Mouse (Mus musculus) midbrain, postnatal 0 days (tissue): ENCODE results near the gene Mtmr14. TPM values are rescaled to one million over a fixed set of nuclear protein-coding genes. Genes with fewer than 3 reads are reported as not detected.

ENCODE experiments used
- ATAC-seq: fragments of 200-750 bp; cut with Nextera tagmentation; 2 replicates; pipeline ENCODE4 v1.8.0; 2017; ENCODE audit warnings: moderate number of reproducible peaks, mild to moderate bottlenecking, moderate TSS enrichment, moderate library complexity; ENCODE audit not compliant: low FRiP score
- DNase-seq: peaks from one replicate; pipeline ENCODE4 v3.0.0-alpha.2; 2015; ENCODE audit warnings: low spot score
- H3K27ac ChIP-seq: fragments of 300-500 bp; sonication (generic); 2 replicates; pipeline ENCODE4 v1.5.1; 2014; ENCODE audit warnings: low read depth, mild to moderate bottlenecking, low read length, mixed read lengths
- H3K27me3 ChIP-seq: fragments of 300-500 bp; sonication (generic); 2 replicates; pipeline ENCODE4 v1.6.1; 2014; ENCODE audit warnings: low read length, control low read depth, mixed read lengths; ENCODE audit not compliant: insufficient read depth
- H3K36me3 ChIP-seq: fragments of 300-500 bp; sonication (generic); 2 replicates; pipeline ENCODE4 v1.6.1; 2014; ENCODE audit warnings: low read length, control low read depth, mixed read lengths; ENCODE audit not compliant: insufficient read depth
- H3K4me1 ChIP-seq: fragments of 300-500 bp; sonication (generic); 2 replicates; pipeline ENCODE4 v1.6.1; 2014; ENCODE audit warnings: mild to moderate bottlenecking, control low read depth, antibody characterized with exemption, low read length, mixed read lengths; ENCODE audit not compliant: insufficient read depth
- H3K4me2 ChIP-seq: fragments of 300-500 bp; sonication (generic); 2 replicates; pipeline ENCODE4 v1.6.1; 2014; ENCODE audit warnings: low read depth, mild to moderate bottlenecking, low read length, mixed read lengths; ENCODE audit not compliant: poor library complexity, severe bottlenecking
- H3K4me3 ChIP-seq: fragments of 300-500 bp; sonication (generic); 2 replicates; pipeline ENCODE4 v1.5.1; 2014; ENCODE audit warnings: low read depth, mild to moderate bottlenecking, low read length, moderate library complexity
- H3K9ac ChIP-seq: fragments of 300-500 bp; sonication (generic); replicated peaks from 2 replicates; pipeline ENCODE4 v1.6.1; 2014; ENCODE audit warnings: mild to moderate bottlenecking, low read length, moderate library complexity, mixed read lengths; ENCODE audit not compliant: poor library complexity, severe bottlenecking
- H3K9me3 ChIP-seq: fragments of 300-500 bp; sonication (generic); 2 replicates; pipeline ENCODE4 v1.6.1; 2016; ENCODE audit warnings: low read length, control low read depth
- CTCF ChIP-seq: IDR thresholded peaks from 2 replicates; pipeline ENCODE4 v1.5.1; 2016; ENCODE audit warnings: antibody characterized with exemption, mild to moderate bottlenecking
- WGBS: fragments of 180-500 bp; shearing (Covaris S2); extraction: QIAGEN DNeasy Blood & Tissue Kit; methylation state at CpG from one replicate; pipeline ENCODE4 v1.1.7; 2014; 5-methylcytosine and 5-hydroxymethylcytosine counted together
- polyA plus RNA-seq: library from polyadenylated mRNA; unstranded; fragments of >200 nt; fragmentation: Nextera tagmentation; extraction: Ambion mirVana; gene quantifications from 2 replicates; pipeline ENCODE4 v1.2.1, GENCODE M21; 2015
- total RNA-seq: library from RNA; depleted of rRNA; stranded (reverse); fragments of >200 nt; gene quantifications from 2 replicates; pipeline ENCODE4 v1.2.3, GENCODE M21; 2014

Gene Mtmr14
- total and polyA plus RNA-seq, 2 experiments from 2014 or later = 29.4 to 42.5 TPM

GRCm38 (mm10) chr6:113302258-113302657 is 64.6 kb downstream of the Mtmr14 start:
- H3K9ac ChIP-seq = no peak overlapping the region
- ATAC-seq = no peak
- H3K9me3 ChIP-seq = no peaks in the 10 kb centered on the region
- no peaks in the 10 kb centered on the region for H3K4me1 ChIP-seq
- H3K36me3 ChIP-seq = no peaks in the 10 kb centered on the region
- H3K27ac ChIP-seq = no peak overlapping the region
- 22% methylated on average over 3 of the region's 3 CpGs for WGBS
- no peak overlapping the region for H3K4me2 ChIP-seq
- no peaks in the 10 kb centered on the region for H3K27me3 ChIP-seq
- TF ChIP-seq CTCF = peak; percentile 65
- DNase-seq = peak; percentile 49
- H3K4me3 ChIP-seq = no peak overlapping the region

GRCm38 (mm10) chr6:113306322-113306985 is 68.8 kb downstream of the Mtmr14 start:
- Histone ChIP-seq H3K4me2 (peak overlapping the region; percentile 96), H3K27ac (peak overlapping the region; percentile 97), H3K27me3 (no peaks in the 10 kb centered on the region), H3K9me3 (no peaks in the 10 kb centered on the region), H3K4me3 (peak overlapping the region; percentile 95), H3K4me1 (peaks cover 5% of the 10 kb centered on the region; the same call in 1 of the 2 replicates), H3K36me3 (peaks cover 8% of the 10 kb centered on the region), H3K9ac (peak overlapping the region; percentile 91)
- DNase-seq (peak; percentile 98), ATAC-seq (peak; percentile 98)
- 0% methylated on average over 40 of the region's 50 CpGs for WGBS
- TF ChIP-seq CTCF = 0 out of 2 replicates have a peak, but pooled peaks have one; percentile 1

GRCm38 (mm10) chr6:113306986-113307349 is 69.3 kb downstream of the Mtmr14 start, which contains the start of gene Brpf1:
Gene Brpf1, plus strand, starts transcription at chr6:113307137.
- WGBS = under 1% methylated on average over 32 of the region's 32 CpGs
- Histone ChIP-seq H3K36me3 (peaks cover 8% of the 10 kb centered on the region), H3K4me1 (peaks cover 5% of the 10 kb centered on the region; the same call in 1 of the 2 replicates), H3K27ac (peak within 1 kb of the TSS; percentile 97), H3K9ac (peak within 1 kb of the TSS; percentile 91), H3K4me2 (peak within 1 kb of the TSS; percentile 96), H3K4me3 (peak within 1 kb of the TSS; percentile 95), H3K9me3 (no peaks in the 10 kb centered on the region), H3K27me3 (no peaks in the 10 kb centered on the region)
- TF ChIP-seq CTCF = peak; percentile 4; the same call in 1 of the 2 replicates
- no peak for DNase-seq
- ATAC-seq = peak; percentile 74

- under 1% methylated on average over 32 of the region's 34 CpGs for WGBS
- Histone ChIP-seq H3K4me1 (peaks cover 5% of the 10 kb centered on the region; the same call in 1 of the 2 replicates), H3K9ac (peak overlapping the region; percentile 91), H3K9me3 (no peaks in the 10 kb centered on the region), H3K4me2 (peak overlapping the region; percentile 96), H3K4me3 (peak overlapping the region; percentile 95), H3K27ac (peak overlapping the region; percentile 97), H3K27me3 (no peaks in the 10 kb centered on the region), H3K36me3 (peaks cover 14% of the 10 kb centered on the region)
- no peak for TF ChIP-seq CTCF
- DNase-seq (peak; percentile 17), ATAC-seq (no peak)
These were observed 70.0 kb downstream of the Mtmr14 start for GRCm38 (mm10) chr6:113307481-113308121.

- Histone ChIP-seq H3K4me3 (peak overlapping the region; percentile 95), H3K4me2 (peak overlapping the region; percentile 96), H3K27me3 (no peaks in the 10 kb centered on the region), H3K9ac (peak overlapping the region; percentile 91), H3K36me3 (peaks cover 16% of the 10 kb centered on the region), H3K4me1 (peaks cover 5% of the 10 kb centered on the region; the same call in 1 of the 2 replicates), H3K27ac (0 out of 2 replicates have a peak overlapping the region, but pooled peaks have one; percentile 97), H3K9me3 (no peaks in the 10 kb centered on the region)
- peak; percentile 84 for DNase-seq
- ATAC-seq = no peak
- peak; percentile 61 for TF ChIP-seq CTCF
- 29% methylated on average over 5 of the region's 5 CpGs for WGBS
These were observed 70.5 kb downstream of the Mtmr14 start for GRCm38 (mm10) chr6:113308141-113308540.

- 95% methylated on average over 3 of the region's 3 CpGs for WGBS
- ATAC-seq (no peak), DNase-seq (no peak)
- Histone ChIP-seq H3K9me3 (no peaks in the 10 kb centered on the region), H3K36me3 (peaks cover 75% of the 10 kb centered on the region), H3K4me2 (no peak overlapping the region), H3K4me3 (no peak overlapping the region), H3K9ac (no peak overlapping the region), H3K4me1 (no peaks in the 10 kb centered on the region), H3K27ac (no peak overlapping the region), H3K27me3 (no peaks in the 10 kb centered on the region)
- no peak for TF ChIP-seq CTCF
These were observed 78.3 kb downstream of the Mtmr14 start for GRCm38 (mm10) chr6:113315972-113316371.
